Mouse (Mus musculus) fibroblast of lung, adult 2 months (primary cell): ENCODE results near the gene Habp4.
A peak's percentile ranks its signal among the peaks of the same experiment; 100 is the strongest.

Experiments
- DNase-seq: peaks from one replicate; pipeline ENCODE4 v3.0.0-alpha.2; 2011; ENCODE audit warnings: low read depth

Gene Habp4

GRCm38 (mm10) chr13:64161548-64161915 lies at the start of gene Habp4:
Gene Habp4 (plus strand): TSS chr13:64161824.
- peak; percentile 96 for DNase-seq

GRCm38 (mm10) chr13:64117442-64117841 lies 44.2 kb upstream of the Habp4 start:
- DNase-seq: no peak

- no peak for DNase-seq
These were observed 40.9 kb upstream of the Habp4 start for GRCm38 (mm10) chr13:64120760-64121159.

- DNase-seq: no peak
These were observed 38.0 kb upstream of the Habp4 start for GRCm38 (mm10) chr13:64123491-64124188.

- no peak for DNase-seq
These were observed 36.7 kb upstream of the Habp4 start for GRCm38 (mm10) chr13:64124886-64125285.

- no peak for DNase-seq
These were observed 35.3 kb upstream of the Habp4 start for GRCm38 (mm10) chr13:64126316-64126715.

- peak; percentile 22 for DNase-seq
These were observed 32.6 kb upstream of the Habp4 start, which contains the start of gene Slc35d2 for GRCm38 (mm10) chr13:64128858-64129615. Gene Slc35d2 (minus strand): TSS chr13:64129368.

GRCm38 (mm10) chr13:64129616-64130375 lies 31.8 kb upstream of the Habp4 start:
- DNase-seq: no peak

GRCm38 (mm10) chr13:64150121-64150520 lies 11.5 kb upstream of the Habp4 start:
- no peak for DNase-seq

GRCm38 (mm10) chr13:64152241-64152669 lies 9.4 kb upstream of the Habp4 start:
- no peak for DNase-seq

GRCm38 (mm10) chr13:64152671-64153082 lies 8.9 kb upstream of the Habp4 start:
- DNase-seq: no peak

- peak; percentile 98 for DNase-seq
These were observed 8.4 kb upstream of the Habp4 start, which contains the start of gene Zfp367 for GRCm38 (mm10) chr13:64153083-64153682. Gene Zfp367 (minus strand): TSS chr13:64153202.

- DNase-seq: peak; percentile 87
These were observed 7.8 kb upstream of the Habp4 start for GRCm38 (mm10) chr13:64153751-64154267.

GRCm38 (mm10) chr13:64154651-64155050 lies 7.0 kb upstream of the Habp4 start:
- no peak for DNase-seq

GRCm38 (mm10) chr13:64155171-64155571 lies 6.5 kb upstream of the Habp4 start:
- peak; percentile 54 for DNase-seq

- DNase-seq: no peak
These were observed 4.7 kb upstream of the Habp4 start for GRCm38 (mm10) chr13:64156966-64157365.

- no peak for DNase-seq
These were observed 440 bp downstream of the Habp4 start for GRCm38 (mm10) chr13:64161916-64162611.

GRCm38 (mm10) chr13:64162626-64163025 lies 1.0 kb downstream of the Habp4 start:
- no peak for DNase-seq

GRCm38 (mm10) chr13:64163147-64163715 lies 1.6 kb downstream of the Habp4 start:
- DNase-seq: no peak

GRCm38 (mm10) chr13:64169746-64170145 lies 8.1 kb downstream of the Habp4 start:
- no peak for DNase-seq

- DNase-seq: no peak
These were observed 16.4 kb downstream of the Habp4 start for GRCm38 (mm10) chr13:64178000-64178399.
